Mouse (Mus musculus) T-helper 1 cell (primary cell): ENCODE measurements around the gene Avil.

Source experiments
- in situ Hi-C: fragments of 300-600 bp; cut with MboI, MseI; formaldehyde crosslinking; loops from one replicate; pipeline ENCODE4 v1.15.1; 2025; ENCODE audit warnings: high pct_unique_total_duplicates

Avil gene

DNA sequence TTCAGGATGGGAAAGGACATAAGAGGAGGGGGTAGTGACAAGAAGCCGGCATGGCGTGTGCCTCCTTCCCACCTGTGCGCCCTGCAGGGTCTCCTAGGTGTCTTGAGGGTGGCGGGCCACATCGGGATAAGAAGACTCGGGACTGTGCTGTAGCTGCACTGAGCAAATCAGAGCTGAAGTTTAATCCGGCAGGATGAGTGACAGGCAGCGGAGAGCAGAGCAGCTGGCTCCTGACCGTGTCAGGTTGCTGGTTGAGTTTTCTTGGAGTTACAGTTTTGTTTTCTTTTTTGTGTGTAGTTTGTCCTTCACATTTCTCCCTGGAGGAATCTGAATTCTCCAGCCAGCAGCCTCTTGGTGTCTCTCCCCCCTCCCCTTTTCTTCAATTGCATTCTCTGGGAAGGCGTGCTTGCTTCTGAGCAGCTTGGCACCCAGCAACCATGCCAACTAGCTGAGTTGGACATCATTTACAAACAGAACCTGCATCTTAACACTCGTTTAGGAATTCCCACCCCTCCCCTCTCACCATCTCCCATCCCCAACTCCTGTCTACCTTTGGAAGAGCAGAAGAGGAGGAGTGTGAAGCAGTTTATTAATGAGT is 19.5 kb upstream of the Avil start:
- in situ Hi-C loops, result loop anchor here (5.0 kb wide), 1 partner anchor 59 kb away; no protein-coding TSS in a partner anchor

DNA sequence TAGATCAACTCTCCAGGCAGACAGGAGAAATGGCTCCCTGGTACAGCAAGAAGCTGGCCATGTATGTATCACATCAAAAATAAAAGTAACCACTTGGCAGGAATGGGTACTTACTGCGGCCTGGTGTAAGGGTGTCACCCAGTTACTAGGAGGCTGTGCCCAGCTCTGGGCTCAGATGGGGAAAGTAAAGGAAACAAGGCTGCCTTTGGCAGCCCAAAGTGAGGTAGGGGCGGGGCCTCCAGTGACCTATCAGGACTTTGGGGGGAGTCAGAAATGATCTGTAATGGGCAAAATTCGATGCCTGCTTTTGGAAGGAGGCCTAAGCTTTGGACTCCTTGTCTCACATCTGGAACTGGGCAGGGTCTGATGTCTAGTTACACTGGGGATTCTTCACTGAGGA is 18.8 kb upstream of the Avil start:
- in situ Hi-C loops, result loop anchor here (5.0 kb wide), 1 partner anchor 59 kb away; no protein-coding TSS in a partner anchor

DNA sequence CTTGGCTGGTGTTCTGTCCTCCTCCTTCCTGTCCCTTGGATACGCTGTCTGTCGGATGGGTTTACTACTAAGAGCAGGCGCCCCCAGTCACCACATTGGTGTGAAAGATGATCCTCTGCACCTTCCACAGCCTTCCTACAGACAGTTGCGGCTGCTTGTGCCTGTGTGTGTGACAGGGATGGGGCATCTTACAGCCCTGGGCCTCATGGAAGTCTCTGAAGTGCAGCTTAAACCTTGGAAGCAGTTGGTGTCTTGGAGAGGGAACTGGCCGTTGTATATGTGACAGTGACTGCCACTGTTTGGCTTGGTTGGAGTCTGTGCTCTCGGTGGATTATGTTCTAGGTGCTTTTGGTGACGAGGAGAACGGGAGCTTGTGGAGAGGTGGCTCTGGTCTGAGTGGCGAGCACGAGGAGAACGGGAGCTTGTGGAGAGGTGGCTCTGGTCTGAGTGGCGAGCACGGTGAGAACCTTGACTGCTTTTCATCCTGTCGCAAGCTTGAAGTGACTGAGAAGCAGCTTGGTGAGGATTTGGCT is 17.2 kb upstream of the Avil start:
- in situ Hi-C loops, result loop anchor here (5.0 kb wide), 1 partner anchor 61 kb away; no protein-coding TSS in a partner anchor

DNA sequence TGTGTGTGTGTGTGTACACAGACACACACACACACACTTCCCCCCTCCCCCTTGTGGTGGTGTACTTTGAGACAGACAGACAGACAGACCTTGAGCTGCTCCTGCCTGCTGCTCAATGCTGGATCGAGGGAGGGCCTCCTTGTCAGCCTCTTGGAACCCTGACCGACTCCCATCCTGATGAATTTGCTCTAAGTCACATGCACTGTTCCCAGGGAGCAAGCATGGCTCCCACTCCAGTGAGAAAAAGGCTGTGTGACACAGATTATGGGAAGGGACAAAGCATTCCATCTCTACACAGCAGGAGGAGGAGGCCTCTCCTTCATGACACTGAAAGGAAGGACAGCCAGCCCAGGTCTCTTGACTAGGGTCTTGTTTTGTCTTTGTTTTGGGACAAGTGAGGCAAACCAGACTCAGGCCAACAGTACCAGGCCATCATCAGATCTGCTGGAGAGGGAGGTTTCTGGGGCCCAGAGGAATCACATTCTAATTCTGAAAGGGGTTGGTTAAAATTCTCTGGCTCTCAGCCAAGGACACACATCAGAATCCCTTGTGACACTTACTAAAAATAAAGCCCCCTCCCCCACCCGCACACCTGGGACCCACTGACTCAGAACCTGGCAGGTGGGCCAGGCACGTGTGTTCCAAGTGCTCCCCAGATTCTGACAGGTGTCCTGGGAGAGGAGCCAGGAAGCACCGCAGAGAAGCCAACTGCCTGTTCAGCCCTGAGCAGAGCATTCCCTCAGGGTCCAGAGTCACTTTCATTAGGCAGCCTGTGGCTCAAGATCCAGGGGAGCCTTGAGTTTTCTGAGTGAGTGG is 16.1 kb upstream of the Avil start:
- in situ Hi-C loops, result loop anchor here (5.0 kb wide), 1 partner anchor 62 kb away; no protein-coding TSS in a partner anchor

DNA sequence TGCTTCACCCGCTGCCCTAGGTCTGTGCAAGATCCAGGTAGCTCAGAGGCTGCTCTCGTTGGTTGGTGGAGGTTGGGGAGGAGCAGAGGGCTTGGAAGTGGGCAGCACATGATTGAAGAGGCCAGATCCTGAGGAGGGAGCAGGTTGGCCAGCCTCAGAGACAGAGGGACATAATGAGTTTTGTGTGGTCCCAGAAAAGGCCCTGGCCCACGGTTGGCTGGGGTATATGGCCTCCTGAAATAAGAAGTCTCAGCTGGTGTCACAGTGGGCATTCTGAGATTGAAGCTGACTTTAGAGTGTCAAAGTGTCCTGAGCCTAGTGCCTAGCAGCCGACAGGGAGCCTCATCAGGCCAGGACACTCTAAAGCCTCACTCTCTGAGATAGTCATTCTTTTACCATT is 15.4 kb upstream of the Avil start:
- in situ Hi-C loops, result no loop called here

DNA sequence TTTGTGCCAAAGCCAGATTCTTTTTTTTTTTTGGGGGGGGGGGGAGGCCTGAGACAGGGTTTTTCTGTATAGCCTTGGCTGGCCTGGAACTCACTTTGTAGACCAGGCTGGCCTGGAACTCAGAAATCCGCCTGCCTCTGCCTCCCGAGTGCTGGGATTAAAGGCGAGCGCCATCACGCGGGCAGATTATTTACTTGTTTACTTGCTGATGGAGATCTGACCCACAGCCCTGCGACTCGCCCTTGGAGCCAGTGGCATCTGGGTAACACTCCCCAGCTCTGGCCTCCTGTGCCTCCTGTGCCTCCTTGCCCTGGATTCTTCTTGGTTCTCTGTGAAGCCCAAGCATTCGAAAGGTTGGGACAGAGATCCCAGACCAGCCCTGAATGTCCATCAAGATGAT is 14.9 kb upstream of the Avil start:
- in situ Hi-C loops, result no loop called here

DNA sequence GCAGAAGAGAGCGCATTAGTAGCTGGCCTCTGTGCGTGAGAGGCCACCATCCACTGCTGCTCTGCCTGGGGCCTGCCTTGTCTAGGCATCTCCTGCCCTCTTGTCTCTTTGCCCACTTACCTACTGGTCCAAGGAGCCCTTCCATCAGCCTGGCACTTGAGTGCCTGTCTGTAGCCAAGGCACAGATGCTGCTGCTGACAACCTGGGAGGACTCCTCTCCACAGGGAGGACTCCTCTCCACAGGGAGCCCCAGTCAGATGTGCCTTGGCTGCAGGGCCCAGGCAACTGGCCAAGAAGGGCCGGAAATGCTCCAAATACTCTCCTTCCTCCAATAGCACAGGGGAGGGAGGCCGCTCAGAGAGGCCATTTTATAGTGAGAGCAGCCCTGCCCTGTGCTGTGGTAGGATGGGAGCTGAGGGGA is 14.0 kb upstream of the Avil start:
- in situ Hi-C loops, result no loop called here

DNA sequence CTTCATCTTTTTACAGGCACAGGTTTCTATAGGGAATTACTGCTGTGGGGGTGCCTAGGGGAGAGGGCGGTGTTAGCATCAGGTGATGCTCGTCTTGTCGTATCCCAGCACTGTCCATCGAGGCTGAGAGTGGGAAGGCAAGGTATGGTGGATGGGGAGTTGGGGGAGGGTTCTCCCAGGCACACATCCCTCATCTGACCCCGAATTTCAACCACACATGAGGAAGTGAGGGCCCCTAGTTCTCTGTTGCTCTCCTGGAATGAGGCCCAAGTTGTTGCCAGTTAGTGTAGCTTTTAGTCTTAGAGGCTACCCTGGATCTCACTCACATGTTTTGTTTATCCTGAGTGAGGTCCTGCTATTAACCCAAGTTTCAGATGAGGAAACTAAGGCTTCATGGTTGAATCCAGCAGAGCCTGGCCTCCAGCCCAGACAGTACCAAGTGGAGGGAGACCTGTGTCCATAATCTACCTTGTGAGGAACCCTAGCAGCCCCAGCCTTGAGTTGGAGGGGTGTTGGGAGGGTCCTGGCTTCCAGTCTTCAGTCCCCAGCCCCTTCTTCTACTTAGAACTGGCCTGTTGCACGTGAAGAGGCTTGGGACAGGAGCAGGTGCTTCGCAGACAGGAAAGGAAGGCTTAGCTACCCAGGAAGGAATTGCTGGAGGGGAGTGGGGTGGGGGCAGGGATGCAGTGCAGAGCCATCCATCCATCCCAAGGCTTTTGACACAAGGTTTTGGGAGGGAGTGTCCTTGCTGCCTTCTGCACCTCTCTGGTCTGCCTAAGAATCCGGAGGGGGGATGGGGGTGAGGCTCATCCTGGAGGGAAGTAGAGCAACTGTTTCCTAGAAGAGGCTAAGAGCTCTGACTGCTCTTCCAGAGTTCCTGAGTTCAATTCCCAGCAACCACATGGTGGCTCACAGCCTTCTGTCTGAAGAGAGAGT is 13.1 kb upstream of the Avil start:
- in situ Hi-C loops, result no loop called here

DNA sequence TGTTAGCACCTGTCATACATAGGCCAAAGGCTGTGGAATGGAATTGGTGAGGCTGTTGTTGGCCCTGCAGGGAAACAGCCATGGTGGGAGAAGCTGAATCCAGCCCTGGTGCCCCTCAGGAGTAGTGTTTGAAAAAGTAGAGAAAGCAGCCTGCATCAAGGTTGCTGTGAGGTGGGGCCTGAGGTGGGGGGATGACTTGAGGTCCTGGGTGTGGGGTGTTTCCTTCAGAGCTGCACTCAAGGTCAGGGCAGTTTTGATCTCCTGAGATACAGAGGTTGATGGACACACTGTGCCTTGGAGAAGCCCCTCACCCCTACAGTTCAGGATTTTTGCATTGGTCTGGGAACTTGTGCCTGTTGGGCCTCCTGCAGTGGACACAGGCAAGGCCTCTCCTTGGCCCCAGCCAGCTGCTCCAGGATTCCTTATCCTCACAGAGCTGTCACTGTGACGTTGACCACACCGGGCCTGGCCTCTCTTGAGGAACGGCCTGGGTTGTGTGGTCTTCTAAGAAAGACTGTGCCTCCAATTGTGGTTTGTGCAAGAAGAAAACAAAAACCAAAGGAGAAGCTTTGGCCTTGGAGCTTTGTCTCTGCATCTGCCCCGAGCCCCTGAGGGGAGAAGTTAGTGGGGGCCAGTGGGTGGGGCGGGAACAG is 11.9 kb upstream of the Avil start:
- in situ Hi-C loops, result no loop called here

DNA sequence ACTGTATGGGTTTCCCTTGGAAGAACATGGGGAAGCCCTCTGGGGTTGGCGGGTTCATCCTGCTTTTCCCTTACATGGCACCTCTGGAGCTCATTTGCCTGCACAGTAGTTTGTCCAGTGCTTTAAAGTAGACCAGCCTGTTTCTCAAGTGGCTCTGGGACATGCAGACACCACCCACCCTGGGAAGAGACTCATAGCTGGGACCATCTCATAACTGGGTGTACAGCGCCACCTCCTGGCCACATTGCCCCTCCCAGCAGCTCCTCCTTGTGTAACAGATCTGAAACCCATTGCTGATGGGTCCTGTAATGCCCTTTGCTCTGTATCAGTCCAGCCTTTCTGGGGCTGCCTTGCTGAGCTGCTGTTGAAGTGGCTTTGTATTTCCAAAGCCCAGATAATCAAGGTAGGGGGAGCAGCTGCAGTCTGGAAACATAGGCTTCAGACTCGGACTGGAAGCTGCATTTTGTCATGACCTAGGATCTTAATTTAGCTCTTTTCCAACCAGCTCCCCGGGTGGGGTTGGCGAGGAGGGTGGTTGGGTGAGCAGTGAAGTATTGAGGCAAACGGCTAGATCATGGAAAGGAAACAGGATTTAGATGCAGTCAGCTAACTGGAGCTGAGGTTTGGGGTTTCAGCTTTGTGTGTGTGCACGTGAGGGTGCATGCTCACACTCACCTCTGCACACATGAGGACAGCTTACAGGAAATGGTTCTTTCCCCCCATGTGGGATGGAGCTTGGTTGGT is 10.0 kb upstream of the Avil start:
- in situ Hi-C loops, result no loop called here

DNA sequence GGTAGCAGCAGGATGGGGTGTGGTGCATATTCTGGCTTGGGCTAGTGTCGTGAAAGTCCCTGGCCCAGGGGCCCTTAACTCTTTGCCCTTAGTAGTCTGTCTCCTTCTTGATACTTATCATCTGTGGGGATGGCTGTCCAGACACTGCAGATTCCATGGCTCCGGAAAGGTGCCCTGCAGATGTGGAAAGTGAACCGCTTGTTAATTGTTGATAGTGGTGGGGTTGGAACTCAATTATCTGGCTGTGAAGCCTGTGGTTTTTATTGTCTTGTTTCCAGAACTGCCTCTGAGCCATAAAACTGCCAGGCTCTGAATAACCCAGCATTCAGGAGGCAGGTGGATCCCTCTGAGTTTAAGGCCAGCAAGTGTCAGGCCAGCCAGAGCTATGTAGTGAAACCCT is 8.8 kb upstream of the Avil start:
- in situ Hi-C loops, result no loop called here

DNA sequence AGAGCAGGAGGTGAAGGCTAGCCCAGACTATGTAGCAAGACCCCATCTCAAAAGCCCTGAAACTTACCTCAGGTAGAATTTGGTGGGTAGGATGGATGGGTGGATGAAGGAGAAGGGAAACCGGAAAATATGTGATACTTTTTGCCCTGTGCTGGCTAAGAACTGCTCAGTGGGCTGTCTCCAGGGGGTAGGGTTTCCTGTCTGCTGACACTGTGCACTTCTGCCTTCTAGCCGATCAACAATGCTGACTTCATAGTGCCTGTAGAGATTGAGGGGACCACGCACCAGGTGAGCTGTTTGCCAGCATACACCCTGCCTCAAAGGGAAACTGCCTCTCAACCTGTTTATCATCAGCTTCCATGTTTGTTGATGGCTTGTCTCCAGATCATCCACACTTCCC is 6.9 kb upstream of the Avil start:
- in situ Hi-C loops, result no loop called here

DNA sequence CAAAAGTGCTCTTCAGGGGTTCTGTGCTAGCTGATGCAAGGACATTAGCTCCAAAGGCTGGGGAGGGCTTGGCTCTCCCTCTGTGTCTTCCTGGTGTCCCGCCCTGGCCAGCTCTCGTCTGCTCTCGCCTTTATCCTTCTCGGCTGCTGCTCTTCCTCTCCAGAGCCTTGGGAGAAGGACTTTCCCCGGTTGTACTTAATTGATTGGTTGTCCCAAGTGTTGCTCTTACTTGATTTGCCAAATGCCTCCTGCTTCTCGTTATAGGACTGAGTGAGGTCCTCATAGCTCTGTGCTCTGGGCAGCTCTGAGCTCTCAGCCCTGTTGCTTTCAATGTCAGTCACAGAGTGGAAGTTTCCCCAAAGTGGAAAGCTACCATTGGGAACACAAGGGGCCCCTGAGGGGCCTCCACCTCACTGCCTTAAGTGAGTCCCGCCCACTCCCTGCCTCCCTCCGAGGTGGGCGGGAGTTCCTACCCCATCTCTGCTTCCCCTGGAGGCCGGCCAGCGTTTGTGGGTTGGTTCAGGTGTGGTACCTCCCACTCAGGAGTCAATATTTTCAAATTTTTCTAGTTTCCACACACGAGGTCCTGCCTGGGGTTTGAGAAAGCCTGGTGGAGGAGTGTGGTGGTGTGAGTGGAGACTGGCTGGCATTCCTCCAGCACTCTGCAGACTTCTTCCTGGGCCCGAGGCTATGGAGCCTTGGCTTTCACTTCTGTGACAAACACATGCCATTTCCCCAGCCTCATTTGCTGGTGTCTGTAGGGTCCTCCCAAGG is 3.0 kb upstream of the Avil start:
- in situ Hi-C loops, result no loop called here

DNA sequence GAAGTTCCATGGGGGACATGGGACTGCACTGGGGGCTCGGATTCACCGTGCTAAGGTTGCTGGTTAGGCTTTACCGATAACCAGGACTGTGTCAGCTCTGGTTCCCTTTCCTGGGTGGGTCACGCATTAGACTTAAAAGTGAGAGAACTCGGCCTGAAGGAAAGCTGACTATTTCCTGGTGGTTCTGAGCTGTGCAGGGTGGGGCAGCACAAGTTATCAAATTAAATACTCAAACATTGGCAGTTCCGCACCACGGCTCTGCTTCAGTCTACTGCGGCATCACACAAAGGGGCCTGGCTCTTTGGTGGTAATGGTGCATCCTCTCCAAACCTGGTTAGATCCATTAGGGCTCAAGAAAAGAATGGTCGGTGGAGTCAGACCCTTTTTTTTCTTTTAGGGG is 788 bp downstream of the Avil start:
- in situ Hi-C loops, result no loop called here

DNA sequence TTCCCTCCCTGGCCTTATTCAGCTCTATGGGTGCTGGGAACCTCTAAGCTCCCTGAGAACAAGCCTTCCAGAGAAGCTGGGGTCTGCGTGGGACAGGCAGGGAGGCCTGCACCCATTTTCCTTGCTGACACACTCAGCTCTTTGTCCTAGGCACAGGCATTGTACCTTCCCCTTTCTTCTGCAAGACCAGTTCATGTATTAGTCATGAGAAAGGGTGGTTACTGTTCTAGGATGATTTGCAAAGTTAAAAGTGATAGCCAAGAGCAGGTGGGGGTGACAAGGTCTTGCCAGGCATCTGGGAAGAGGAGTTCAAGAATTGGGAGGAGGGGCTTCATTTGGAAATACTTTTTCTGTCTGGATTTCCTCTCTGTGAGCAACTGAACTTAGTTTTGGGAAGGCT is 1.5 kb downstream of the Avil start:
- in situ Hi-C loops, result no loop called here

DNA sequence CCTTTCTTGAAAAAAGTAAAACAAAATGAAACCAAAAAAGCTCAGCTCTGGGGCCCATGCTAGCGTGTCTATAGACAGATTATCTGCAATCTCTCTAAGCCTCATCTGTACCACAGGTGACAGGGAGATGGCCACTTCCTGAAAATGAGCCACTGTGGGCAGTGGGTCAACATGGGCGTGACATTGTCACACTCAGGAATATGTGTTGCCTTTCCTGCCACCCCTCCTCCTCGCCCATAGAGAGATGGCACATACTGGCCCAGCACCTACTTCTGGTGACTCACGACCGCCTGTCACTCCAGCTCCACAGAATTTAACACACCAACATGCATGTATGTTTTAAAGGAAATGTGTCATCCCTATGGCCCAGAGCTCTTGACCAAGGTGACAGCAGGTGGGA is 2.3 kb downstream of the Avil start:
- in situ Hi-C loops, result no loop called here

DNA sequence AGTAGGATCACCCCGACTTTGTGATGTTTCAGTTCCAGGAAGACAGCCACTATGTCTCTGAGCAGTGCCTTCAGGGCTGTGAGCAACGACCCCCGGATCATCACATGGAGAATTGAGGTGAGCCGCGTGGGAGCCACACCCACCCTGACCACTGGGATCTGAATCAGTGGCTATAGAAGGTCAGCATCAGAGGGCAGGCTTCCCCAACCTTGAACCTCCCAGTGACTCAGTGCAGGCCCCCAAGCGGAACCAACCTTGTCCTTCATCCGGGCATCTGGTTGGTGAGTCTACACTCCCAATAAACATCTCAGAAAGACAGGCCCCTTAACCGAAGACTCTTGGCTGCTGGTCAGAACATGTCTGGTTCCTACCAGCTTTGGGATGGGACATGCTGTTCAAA is 2.8 kb downstream of the Avil start:
- in situ Hi-C loops, result no loop called here

DNA sequence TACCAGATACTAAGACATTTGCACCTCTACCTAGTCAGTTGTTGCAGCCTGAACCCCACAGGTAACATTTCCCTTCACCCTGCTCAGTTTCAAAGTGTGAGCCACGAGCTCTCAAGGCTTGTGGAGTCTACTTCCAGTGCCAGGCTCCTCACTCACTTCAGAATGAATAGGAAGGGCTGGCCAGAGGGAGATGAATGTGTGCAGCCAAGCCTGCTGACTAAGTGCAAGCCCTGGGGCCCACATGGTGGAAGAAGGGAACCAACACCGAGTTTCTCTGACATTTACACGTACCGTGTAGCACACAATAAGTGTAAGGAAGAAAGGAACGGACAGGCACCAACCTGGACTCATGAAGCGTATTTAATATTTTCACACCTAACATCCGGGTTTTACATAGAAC is 3.3 kb downstream of the Avil start:
- in situ Hi-C loops, result no loop called here

DNA sequence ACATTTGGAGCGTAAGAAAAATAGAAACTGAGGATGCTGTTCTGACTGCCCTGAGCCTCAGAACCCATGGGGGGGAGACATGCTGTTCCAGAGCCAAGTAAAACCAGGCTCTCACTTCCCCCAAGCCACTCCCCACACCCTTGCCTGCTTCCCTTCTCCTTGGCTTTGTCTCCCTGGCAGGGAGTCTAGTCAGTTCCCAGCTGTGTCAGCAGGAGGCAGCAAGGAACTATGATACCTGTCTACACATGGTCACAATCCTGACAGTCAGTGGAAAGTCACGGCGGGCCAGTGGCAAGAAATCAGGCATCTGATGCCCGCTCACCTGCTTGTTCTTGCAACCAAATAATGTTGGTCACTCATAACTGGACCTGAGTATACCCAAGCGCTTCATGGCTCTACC is 16.0 kb downstream of the Avil start:
- in situ Hi-C loops, result no loop called here

DNA sequence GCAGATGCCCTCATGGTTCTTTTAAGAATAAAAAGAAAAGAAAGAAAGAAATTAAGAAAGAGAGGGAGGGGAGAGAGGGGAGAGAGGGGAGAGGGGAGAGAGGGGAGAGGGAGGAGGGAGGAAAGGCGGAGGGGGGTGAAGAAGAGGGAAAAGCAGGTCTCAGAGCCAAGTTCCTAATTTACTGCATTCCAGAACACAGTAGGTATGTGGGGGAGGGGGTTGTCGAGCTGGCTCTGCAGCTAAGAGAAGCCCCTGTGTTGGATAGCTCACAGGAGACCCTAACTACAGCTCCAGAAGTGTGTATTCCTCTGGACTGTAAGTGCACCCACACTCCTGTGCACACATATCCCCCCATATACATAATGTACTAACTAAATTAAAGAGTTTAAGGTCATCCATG is 16.6 kb downstream of the Avil start:
- in situ Hi-C loops, result no loop called here
